Mouse (Mus musculus) E14TG2a.4 (cell line): Measurements from ENCODE around the gene Nom1.

Source experiments
- CTCF ChIP-seq: conservative IDR thresholded peaks from 2 replicates; pipeline ENCODE4 v1.5.1; 2014; ENCODE audit warnings: low read length
- NANOG ChIP-seq: IDR thresholded peaks from 2 replicates; pipeline ENCODE4 v1.6.1; 2014; ENCODE audit warnings: borderline replicate concordance, low read length, mixed read lengths
- POU5F1 ChIP-seq: IDR thresholded peaks from 2 replicates; pipeline ENCODE4 v1.6.1; 2014; ENCODE audit warnings: low read length, borderline replicate concordance

GRCm38 (mm10) chr5:29434228-29434871 lies at the start of gene Nom1:
- TF ChIP-seq CTCF (no peak), NANOG (no peak), POU5F1 (no peak)
